Mouse (Mus musculus) cerebellum, adult 2 months (tissue): Measurements from ENCODE around the gene Baiap3.

ENCODE experiments used
- CTCF ChIP-seq: fragments of 200-500 bp; IDR thresholded peaks from 2 replicates; pipeline ENCODE4 v1.5.1; 2011; ENCODE audit warnings: low read depth, mild to moderate bottlenecking, control low read depth, low read length, moderate library complexity, borderline replicate concordance; ENCODE audit not compliant: insufficient read depth
- POLR2A ChIP-seq: fragments of 200-500 bp; IDR thresholded peaks from 2 replicates; pipeline ENCODE4 v1.6.1; 2011; ENCODE audit warnings: low read length, control low read depth, borderline replicate concordance; ENCODE audit not compliant: insufficient read depth

- no peak for TF ChIP-seq CTCF
- no peak for TF ChIP-seq POLR2A
These were observed 12.9 kb downstream of the Baiap3 start for GRCm38 (mm10) chr17:25243131-25243780.
